Mouse (Mus musculus) ES-E14 (cell line): Measurements from ENCODE around the gene Tesc.

Experiments used
- CHD2 ChIP-seq: IDR thresholded peaks from 2 replicates; pipeline ENCODE4 v1.6.1; 2014; ENCODE audit warnings: mild to moderate bottlenecking, low read depth, low read length, inconsistent platforms
- HCFC1 ChIP-seq: IDR thresholded peaks from 2 replicates; pipeline ENCODE4 v1.6.1; 2012; ENCODE audit warnings: low read length, inconsistent platforms, borderline replicate concordance; ENCODE audit not compliant: insufficient read depth
- ZC3H11A ChIP-seq: IDR thresholded peaks from 2 replicates; pipeline ENCODE4 v1.6.1; 2012; ENCODE audit warnings: low read depth, mild to moderate bottlenecking, inconsistent platforms, low read length, borderline replicate concordance

DNA sequence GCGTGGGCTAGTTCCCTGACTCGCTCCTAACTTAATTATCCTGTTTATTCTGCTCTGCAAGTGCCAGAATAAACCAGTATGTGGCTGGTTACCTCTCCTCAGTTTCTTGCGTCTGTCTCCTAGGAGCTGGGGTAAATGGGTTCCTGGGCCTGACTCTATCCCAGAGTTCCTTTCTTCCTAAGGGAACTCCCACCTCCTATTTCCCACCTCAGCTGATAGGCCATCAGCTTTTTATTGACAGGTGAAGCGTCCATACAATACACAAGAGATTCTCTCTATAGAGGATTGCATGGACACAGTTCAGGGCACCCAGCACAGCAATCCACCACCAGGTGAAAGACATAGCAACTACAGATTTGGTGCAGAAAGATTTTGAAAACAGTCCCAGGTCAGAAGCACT, 16.2 kb downstream of the Tesc start:
- TF ChIP-seq ZC3H11A, result no peak
- no peak for TF ChIP-seq HCFC1
- 0 out of 2 replicates have a peak, but pooled peaks have one; percentile 40 for TF ChIP-seq CHD2
